Mouse (Mus musculus): Measurements from ENCODE around the gene Mxi1. TPM values are rescaled to one million over a fixed set of nuclear protein-coding genes. Genes with fewer than 3 reads are reported as not detected.

Gene Mxi1
- polyA plus RNA-seq, 1 experiment from 2014 or later, result 59.3 TPM

DNA sequence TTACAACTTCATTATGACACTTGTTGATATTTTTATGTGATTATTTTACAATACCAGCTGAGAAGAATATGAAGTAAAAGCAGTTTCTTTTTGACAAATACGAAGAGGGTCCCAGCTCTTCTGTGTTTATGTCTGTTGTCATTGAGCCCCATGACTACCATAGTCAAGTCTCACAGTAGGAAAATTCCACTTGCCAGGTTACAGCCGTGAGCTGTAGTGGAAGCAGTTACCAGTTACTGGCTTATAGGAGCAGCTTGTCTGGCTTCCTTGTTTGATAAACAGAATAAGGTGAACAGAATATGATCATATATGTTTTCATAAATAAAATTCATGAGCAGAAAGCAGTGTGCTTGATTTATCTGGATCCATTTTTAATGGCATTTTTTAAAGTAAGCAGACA, 54.2 kb downstream of the Mxi1 start:
- H3K36me3 ChIP-seq (ENCODE audit: control insufficient read depth, insufficient read depth, low read length), result no peaks in the 10 kb centered on the region
- ATAC-seq (ENCODE audit: low FRiP score, low TSS enrichment), result no peak
- H3K9ac ChIP-seq (replicated peaks; ENCODE audit: low read length), result no peak overlapping the region
- no peak overlapping the region for H3K4me3 ChIP-seq (replicated peaks; ENCODE audit: low read depth, low read length)
- H3K27me3 ChIP-seq (ENCODE audit: control insufficient read depth, insufficient read depth, low read length), result no peaks in the 10 kb centered on the region
- 70% methylated on average over 2 of the region's 2 CpGs for WGBS
- H3K27ac ChIP-seq (replicated peaks; ENCODE audit: low read depth, low read length), result no peak overlapping the region
- no peak overlapping the region for H3K4me2 ChIP-seq (ENCODE audit: low read length)
- H3K9me3 ChIP-seq (ENCODE audit: control insufficient read depth, low read length), result no peaks in the 10 kb centered on the region
- DNase-seq, result no peak
- peaks cover 14% of the 10 kb centered on the region; the same call in 1 of the 2 replicates for H3K4me1 ChIP-seq (ENCODE audit: control insufficient read depth, insufficient read depth, low read length)

DNA sequence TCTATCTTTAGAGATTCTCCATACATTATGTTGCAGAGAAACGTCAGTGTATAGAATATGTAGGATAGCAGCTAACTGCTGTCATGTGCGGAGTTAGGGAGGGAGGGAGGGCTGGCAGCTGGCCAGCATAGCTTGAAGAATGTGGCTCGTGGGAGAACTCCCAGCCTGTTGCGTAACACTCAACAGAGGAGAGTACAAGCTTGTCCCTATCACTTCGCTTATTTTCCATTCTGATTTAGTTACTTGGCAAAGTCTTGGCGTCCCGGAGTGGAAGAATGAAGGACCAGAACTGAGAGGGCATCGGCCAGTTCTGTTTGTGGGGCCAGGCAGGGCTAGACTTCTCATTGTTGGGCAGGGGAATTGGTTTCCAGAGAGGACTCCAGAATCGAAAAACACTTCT, 54.6 kb downstream of the Mxi1 start:
- Histone ChIP-seq H3K9ac (replicated peaks; ENCODE audit: low read length) (no peak overlapping the region), H3K9me3 (ENCODE audit: control insufficient read depth, low read length) (no peaks in the 10 kb centered on the region), H3K27me3 (ENCODE audit: control insufficient read depth, insufficient read depth, low read length) (no peaks in the 10 kb centered on the region), H3K4me3 (replicated peaks; ENCODE audit: low read depth, low read length) (no peak overlapping the region), H3K27ac (replicated peaks; ENCODE audit: low read depth, low read length) (no peak overlapping the region), H3K4me1 (ENCODE audit: control insufficient read depth, insufficient read depth, low read length) (peaks cover 10% of the 10 kb centered on the region; the same call in 1 of the 2 replicates), H3K36me3 (ENCODE audit: control insufficient read depth, insufficient read depth, low read length) (no peaks in the 10 kb centered on the region), H3K4me2 (ENCODE audit: low read length) (no peak overlapping the region)
- no peak for ATAC-seq (ENCODE audit: low FRiP score, low TSS enrichment)
- peak; percentile 75 for DNase-seq
- 33% methylated on average over 9 of the region's 9 CpGs for WGBS

DNA sequence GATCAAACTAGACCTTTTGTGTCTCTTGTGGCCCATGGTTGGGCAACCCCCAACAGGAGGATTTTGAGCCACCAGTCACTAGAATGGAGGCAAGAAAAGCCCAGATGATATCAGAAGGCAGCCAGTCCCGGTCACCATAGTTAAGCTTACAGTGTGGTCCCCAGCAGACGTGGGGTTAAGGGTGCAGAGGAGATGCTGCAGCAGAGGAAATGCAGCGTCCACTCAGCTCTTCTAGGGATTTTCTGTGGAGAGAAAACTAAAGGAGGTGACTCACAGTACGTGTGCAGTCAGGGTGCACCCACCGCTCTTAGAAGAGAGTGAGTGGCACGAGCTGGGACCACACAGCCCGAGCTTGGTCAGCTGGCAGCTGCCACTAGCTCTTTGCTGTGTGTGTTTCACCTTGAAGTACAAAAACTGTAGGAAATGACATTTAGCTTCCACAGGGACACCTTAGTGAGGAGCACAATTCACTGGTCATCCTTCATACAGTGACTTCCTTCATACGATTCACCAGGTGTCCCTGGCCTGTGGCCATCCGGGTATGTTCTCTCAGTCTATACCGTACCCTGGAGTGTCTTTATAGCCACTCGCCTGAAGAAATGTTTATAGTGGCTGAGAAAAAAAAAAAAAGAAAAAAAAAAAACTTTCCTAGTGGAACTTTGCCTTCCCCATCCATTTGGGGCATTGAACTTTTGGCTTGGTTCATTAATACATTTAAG, 55.9 kb downstream of the Mxi1 start:
- no peak overlapping the region for H3K27ac ChIP-seq (replicated peaks; ENCODE audit: low read depth, low read length)
- H3K4me2 ChIP-seq (ENCODE audit: low read length), result no peak overlapping the region
- no peak overlapping the region for H3K4me3 ChIP-seq (replicated peaks; ENCODE audit: low read depth, low read length)
- 80% methylated on average over 11 of the region's 11 CpGs for WGBS
- H3K27me3 ChIP-seq (ENCODE audit: control insufficient read depth, insufficient read depth, low read length), result no peaks in the 10 kb centered on the region
- H3K4me1 ChIP-seq (ENCODE audit: control insufficient read depth, insufficient read depth, low read length), result 0 out of 2 replicates have a peak, but pooled peaks cover 10% of the 10 kb centered on the region
- no peaks in the 10 kb centered on the region for H3K9me3 ChIP-seq (ENCODE audit: control insufficient read depth, low read length)
- 0 out of 2 replicates have a peak, but pooled peaks cover 3% of the 10 kb centered on the region for H3K36me3 ChIP-seq (ENCODE audit: control insufficient read depth, insufficient read depth, low read length)
- H3K9ac ChIP-seq (replicated peaks; ENCODE audit: low read length), result no peak overlapping the region
- DNase-seq, result no peak
- no peak for ATAC-seq (ENCODE audit: low FRiP score, low TSS enrichment)

GRCm38 (mm10) chr19:53366881-53367280, 56.6 kb downstream of the Mxi1 start:
- 65% methylated on average over 7 of the region's 7 CpGs for whole genome bisulfite sequencing
- DNase-seq (no peak), ATAC-seq (ENCODE audit: low FRiP score, low TSS enrichment) (no peak)
- Histone ChIP-seq H3K9me3 (ENCODE audit: control insufficient read depth, low read length) (no peaks in the 10 kb centered on the region), H3K4me1 (ENCODE audit: control insufficient read depth, insufficient read depth, low read length) (0 out of 2 replicates have a peak, but pooled peaks cover 10% of the 10 kb centered on the region), H3K27ac (replicated peaks; ENCODE audit: low read depth, low read length) (no peak overlapping the region), H3K4me2 (ENCODE audit: low read length) (no peak overlapping the region), H3K9ac (replicated peaks; ENCODE audit: low read length) (no peak overlapping the region), H3K36me3 (ENCODE audit: control insufficient read depth, insufficient read depth, low read length) (peaks cover 8% of the 10 kb centered on the region; the same call in 1 of the 2 replicates), H3K4me3 (replicated peaks; ENCODE audit: low read depth, low read length) (no peak overlapping the region), H3K27me3 (ENCODE audit: control insufficient read depth, insufficient read depth, low read length) (no peaks in the 10 kb centered on the region)

GRCm38 (mm10) chr19:53369469-53370043, 59.2 kb downstream of the Mxi1 start:
- H3K36me3 ChIP-seq (ENCODE audit: control insufficient read depth, insufficient read depth, low read length), result peaks cover 28% of the 10 kb centered on the region
- H3K4me3 ChIP-seq (replicated peaks; ENCODE audit: low read depth, low read length), result no peak overlapping the region
- DNase-seq (peak; percentile 94), ATAC-seq (ENCODE audit: low FRiP score, low TSS enrichment) (peak; percentile 40; the same call in 1 of the 2 replicates)
- no peaks in the 10 kb centered on the region for H3K9me3 ChIP-seq (ENCODE audit: control insufficient read depth, low read length)
- no peak overlapping the region for H3K9ac ChIP-seq (replicated peaks; ENCODE audit: low read length)
- 35% methylated on average over 14 of the region's 14 CpGs for WGBS
- 0 out of 2 replicates have a peak, but pooled peaks cover 10% of the 10 kb centered on the region for H3K4me1 ChIP-seq (ENCODE audit: control insufficient read depth, insufficient read depth, low read length)
- no peak overlapping the region for H3K27ac ChIP-seq (replicated peaks; ENCODE audit: low read depth, low read length)
- H3K27me3 ChIP-seq (ENCODE audit: control insufficient read depth, insufficient read depth, low read length), result no peaks in the 10 kb centered on the region
- H3K4me2 ChIP-seq (ENCODE audit: low read length), result no peak overlapping the region

DNA sequence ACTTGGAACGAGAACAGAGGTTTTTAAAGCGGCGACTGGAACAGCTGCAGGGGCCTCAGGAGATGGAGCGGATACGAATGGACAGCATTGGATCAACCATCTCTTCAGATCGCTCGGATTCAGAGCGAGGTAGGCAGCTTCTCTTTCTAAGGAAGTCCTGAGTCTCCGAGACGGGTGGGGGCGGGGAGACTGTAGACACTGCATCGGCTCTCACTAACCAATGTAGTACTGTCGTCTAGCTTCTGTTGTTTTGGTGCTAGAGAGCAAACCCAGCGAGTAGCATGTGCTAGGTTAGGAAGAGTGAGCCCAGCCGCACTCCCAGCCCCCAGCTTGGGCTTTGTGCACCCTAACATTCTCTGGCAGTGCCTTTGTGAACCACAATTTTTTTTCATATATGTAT, 59.9 kb downstream of the Mxi1 start:
- WGBS, result 84% methylated on average over 15 of the region's 15 CpGs
- no peak overlapping the region for H3K4me3 ChIP-seq (replicated peaks; ENCODE audit: low read depth, low read length)
- H3K27me3 ChIP-seq (ENCODE audit: control insufficient read depth, insufficient read depth, low read length), result no peaks in the 10 kb centered on the region
- no peak for DNase-seq
- no peaks in the 10 kb centered on the region for H3K9me3 ChIP-seq (ENCODE audit: control insufficient read depth, low read length)
- H3K9ac ChIP-seq (replicated peaks; ENCODE audit: low read length), result no peak overlapping the region
- H3K4me1 ChIP-seq (ENCODE audit: control insufficient read depth, insufficient read depth, low read length), result 0 out of 2 replicates have a peak, but pooled peaks cover 10% of the 10 kb centered on the region
- no peak for ATAC-seq (ENCODE audit: low FRiP score, low TSS enrichment)
- no peak overlapping the region for H3K4me2 ChIP-seq (ENCODE audit: low read length)
- peaks cover 31% of the 10 kb centered on the region for H3K36me3 ChIP-seq (ENCODE audit: control insufficient read depth, insufficient read depth, low read length)
- H3K27ac ChIP-seq (replicated peaks; ENCODE audit: low read depth, low read length), result no peak overlapping the region

DNA sequence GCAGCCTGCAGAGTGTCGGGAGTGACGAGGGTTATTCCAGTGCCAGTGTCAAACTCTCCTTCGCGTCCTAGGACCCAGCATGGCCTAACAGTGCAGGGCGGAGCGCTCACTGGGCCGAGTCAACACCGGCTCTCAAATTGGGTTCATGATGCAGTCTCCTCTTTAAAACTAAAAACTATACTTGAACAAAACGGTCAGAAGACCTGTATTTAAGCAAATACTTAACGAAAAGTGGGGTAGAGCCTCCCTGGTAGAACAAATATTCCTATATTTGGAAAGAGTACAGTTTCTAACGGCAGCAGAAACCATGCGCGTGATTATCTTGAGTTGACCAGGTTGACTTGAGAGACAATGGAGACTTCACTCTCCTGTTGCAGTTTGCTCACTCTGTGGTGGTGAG, 61.3 kb downstream of the Mxi1 start, which contains the start of gene Gm10197:
Gene Gm10197, minus strand, starts transcription at position 101 of the 400 bp plus-strand sequence.
- Histone ChIP-seq H3K4me2 (ENCODE audit: low read length) (no peak within 1 kb of the TSS), H3K36me3 (ENCODE audit: control insufficient read depth, insufficient read depth, low read length) (peaks cover 44% of the 10 kb centered on the region), H3K4me1 (ENCODE audit: control insufficient read depth, insufficient read depth, low read length) (0 out of 2 replicates have a peak, but pooled peaks cover under 1% of the 10 kb centered on the region), H3K27me3 (ENCODE audit: control insufficient read depth, insufficient read depth, low read length) (no peaks in the 10 kb centered on the region), H3K4me3 (replicated peaks; ENCODE audit: low read depth, low read length) (no peak within 1 kb of the TSS), H3K27ac (replicated peaks; ENCODE audit: low read depth, low read length) (no peak within 1 kb of the TSS), H3K9me3 (ENCODE audit: control insufficient read depth, low read length) (no peaks in the 10 kb centered on the region), H3K9ac (replicated peaks; ENCODE audit: low read length) (no peak within 1 kb of the TSS)
- no peak for ATAC-seq (ENCODE audit: low FRiP score, low TSS enrichment)
- 94% methylated on average over 13 of the region's 13 CpGs for WGBS
- DNase-seq, result no peak

DNA sequence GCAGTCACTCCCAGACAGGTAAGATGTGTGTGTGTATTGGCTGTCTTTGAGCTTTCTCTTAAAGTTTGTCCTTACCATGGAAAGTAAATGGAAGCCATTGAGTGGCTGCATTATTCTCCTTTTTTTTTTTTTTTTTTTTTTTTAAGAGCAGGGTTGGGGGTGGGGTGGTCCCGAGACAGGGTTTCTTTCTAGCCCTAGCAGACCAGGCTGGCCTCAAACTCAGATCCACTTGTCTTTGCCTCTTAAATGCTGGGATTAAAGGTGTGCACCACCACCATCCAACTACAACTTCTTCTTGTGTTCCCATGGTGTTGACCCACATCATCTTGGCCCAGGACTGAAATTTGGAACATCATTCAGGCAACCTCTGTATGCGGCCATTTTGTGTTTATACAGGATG, 63.3 kb downstream of the Mxi1 start:
- WGBS, result 93% methylated on average over 2 of the region's 2 CpGs
- Histone ChIP-seq H3K4me2 (ENCODE audit: low read length) (no peak overlapping the region), H3K9me3 (ENCODE audit: control insufficient read depth, low read length) (no peaks in the 10 kb centered on the region), H3K4me3 (replicated peaks; ENCODE audit: low read depth, low read length) (no peak overlapping the region), H3K27me3 (ENCODE audit: control insufficient read depth, insufficient read depth, low read length) (no peaks in the 10 kb centered on the region), H3K4me1 (ENCODE audit: control insufficient read depth, insufficient read depth, low read length) (no peaks in the 10 kb centered on the region), H3K9ac (replicated peaks; ENCODE audit: low read length) (no peak overlapping the region), H3K36me3 (ENCODE audit: control insufficient read depth, insufficient read depth, low read length) (peaks cover 58% of the 10 kb centered on the region), H3K27ac (replicated peaks; ENCODE audit: low read depth, low read length) (no peak overlapping the region)
- DNase-seq (no peak), ATAC-seq (ENCODE audit: low FRiP score, low TSS enrichment) (no peak)

GRCm38 (mm10) chr19:53375299-53375698, 65.0 kb downstream of the Mxi1 start:
- Histone ChIP-seq H3K27ac (replicated peaks; ENCODE audit: low read depth, low read length) (no peak overlapping the region), H3K4me1 (ENCODE audit: control insufficient read depth, insufficient read depth, low read length) (no peaks in the 10 kb centered on the region), H3K9ac (replicated peaks; ENCODE audit: low read length) (no peak overlapping the region), H3K9me3 (ENCODE audit: control insufficient read depth, low read length) (no peaks in the 10 kb centered on the region), H3K27me3 (ENCODE audit: control insufficient read depth, insufficient read depth, low read length) (no peaks in the 10 kb centered on the region), H3K4me2 (ENCODE audit: low read length) (no peak overlapping the region), H3K36me3 (ENCODE audit: control insufficient read depth, insufficient read depth, low read length) (peaks cover 66% of the 10 kb centered on the region), H3K4me3 (replicated peaks; ENCODE audit: low read depth, low read length) (no peak overlapping the region)
- 93% methylated on average over 6 of the region's 6 CpGs for WGBS
- no peak for ATAC-seq (ENCODE audit: low FRiP score, low TSS enrichment)
- no peak for DNase-seq
